Mouse (Mus musculus) ovary, postnatal 36 days (tissue): ENCODE measurements around the gene St6galnac3.

Experiments used
- DNase-seq: peaks from one replicate; pipeline ENCODE4 v3.0.0; 2022; ENCODE audit warnings: low spot score, mixed read lengths

The St6galnac3 gene

GRCm38 (mm10) chr3:153689793-153690291, 35.1 kb downstream of the St6galnac3 start:
- no peak for DNase-seq

- no peak for DNase-seq
Observed at GRCm38 (mm10) chr3:153687896-153688295, 37.1 kb downstream of the St6galnac3 start.

DNA sequence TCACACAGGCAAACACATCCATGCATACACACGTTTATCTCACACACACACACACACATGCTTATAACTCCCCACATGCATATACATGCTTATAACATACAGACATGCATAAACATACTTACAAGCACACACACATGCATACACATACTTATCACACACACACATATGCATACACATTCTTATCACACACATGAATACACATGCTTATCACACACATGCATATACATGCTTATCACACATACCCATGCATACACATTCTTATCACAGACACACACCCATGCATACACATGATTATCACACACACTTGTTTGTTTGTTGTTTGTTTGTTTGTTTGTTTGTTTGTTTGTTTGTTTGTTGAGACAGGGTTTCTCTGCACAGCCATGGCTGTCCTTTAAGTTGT, 40.1 kb downstream of the St6galnac3 start:
- DNase-seq: no peak

GRCm38 (mm10) chr3:153682303-153682702, 42.7 kb downstream of the St6galnac3 start:
- DNase-seq: no peak

DNA sequence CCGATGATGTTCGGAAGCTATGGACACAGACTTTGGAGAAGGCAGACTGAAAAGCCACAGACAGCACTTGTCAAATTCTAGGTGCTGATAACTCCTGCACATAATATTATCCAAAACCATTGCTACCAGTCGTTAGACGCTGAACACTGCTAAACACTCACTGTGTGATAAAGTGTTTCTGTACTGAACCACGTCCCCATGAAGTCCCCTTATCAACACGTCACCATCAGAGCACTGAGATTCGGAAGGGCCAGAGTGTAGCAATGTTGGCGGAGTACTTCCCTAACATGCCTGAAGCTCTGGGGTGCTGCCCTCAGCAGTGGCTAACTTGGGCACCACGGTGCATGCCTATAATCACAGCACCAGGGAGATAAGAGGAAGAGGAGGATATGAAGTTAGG, 43.3 kb downstream of the St6galnac3 start:
- no peak for DNase-seq

- DNase-seq: no peak
Observed at GRCm38 (mm10) chr3:153675832-153676231, 49.1 kb downstream of the St6galnac3 start.

DNA sequence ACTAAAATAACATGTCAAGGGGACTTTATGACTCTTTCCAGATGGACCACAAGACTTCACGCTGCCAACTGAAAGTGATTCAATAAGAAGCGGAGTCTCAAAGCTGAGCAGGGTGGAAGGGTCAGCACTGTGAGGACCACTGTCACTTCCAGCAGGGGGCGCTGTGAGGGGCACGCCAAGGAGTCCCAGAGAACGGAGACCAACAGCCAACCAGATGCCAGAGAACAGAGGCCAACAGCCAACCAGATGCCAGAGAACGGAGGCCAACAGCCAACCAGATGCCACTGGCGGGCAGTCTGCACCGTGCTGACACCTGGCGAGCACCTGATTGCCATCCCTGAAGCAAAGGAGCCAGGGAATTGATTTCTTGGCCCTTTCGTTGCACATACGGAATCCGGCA, 49.9 kb downstream of the St6galnac3 start:
- DNase-seq: peak; percentile 25

DNA sequence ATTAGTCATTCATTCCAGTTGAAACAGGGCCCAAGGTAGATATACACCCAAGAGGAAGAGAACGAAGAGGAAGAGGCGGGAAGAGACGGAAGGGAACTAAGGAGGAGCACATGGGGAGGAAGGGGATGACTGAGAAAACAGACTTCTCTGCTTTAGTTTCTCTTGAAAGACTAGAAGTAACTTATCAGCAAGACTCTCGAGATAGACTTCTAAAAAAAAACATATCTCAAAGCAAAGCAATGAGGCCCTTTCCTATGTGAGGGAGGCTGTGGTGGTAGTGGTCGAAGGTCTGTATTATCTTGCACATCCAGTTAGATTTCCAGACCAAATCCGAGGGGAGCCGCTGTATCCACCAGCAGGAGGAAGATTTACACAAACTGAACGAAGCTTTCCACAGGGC, 50.6 kb downstream of the St6galnac3 start:
- no peak for DNase-seq

GRCm38 (mm10) chr3:153673451-153673850, 51.5 kb downstream of the St6galnac3 start:
- no peak for DNase-seq

DNA sequence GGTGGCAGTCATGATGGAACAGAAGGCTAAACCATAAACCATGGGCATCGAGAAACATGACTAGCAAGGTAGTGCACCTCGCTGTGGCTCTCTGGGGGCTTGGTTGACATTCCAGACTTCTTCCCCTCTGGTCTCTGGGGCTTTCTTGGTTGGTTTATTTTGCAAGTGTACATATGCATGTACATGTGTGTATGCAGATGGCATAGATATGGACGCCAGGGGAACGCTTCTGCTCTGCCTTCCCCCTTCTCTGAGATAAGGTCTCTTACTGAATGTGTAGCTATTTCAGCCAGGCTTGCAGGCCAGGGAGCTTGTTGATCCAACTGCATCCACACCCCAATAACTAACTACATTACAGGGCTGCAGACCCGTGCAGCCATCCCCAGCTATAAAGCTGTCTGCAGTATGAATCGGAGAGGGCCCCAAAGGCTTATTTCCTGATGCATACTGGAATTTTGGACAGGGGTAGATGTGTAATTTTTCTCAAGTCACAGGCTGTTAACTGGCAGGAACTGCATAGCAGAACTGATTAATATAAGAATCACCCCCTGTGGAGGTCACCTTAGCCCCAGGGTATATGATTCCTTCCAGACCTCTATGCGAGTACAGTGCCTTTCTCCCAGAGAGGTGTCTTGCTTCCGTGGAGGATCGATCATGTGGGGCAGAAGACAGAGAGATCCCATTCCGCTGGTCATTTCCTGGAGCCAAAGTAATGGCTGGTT, 53.9 kb downstream of the St6galnac3 start:
- no peak for DNase-seq

DNA sequence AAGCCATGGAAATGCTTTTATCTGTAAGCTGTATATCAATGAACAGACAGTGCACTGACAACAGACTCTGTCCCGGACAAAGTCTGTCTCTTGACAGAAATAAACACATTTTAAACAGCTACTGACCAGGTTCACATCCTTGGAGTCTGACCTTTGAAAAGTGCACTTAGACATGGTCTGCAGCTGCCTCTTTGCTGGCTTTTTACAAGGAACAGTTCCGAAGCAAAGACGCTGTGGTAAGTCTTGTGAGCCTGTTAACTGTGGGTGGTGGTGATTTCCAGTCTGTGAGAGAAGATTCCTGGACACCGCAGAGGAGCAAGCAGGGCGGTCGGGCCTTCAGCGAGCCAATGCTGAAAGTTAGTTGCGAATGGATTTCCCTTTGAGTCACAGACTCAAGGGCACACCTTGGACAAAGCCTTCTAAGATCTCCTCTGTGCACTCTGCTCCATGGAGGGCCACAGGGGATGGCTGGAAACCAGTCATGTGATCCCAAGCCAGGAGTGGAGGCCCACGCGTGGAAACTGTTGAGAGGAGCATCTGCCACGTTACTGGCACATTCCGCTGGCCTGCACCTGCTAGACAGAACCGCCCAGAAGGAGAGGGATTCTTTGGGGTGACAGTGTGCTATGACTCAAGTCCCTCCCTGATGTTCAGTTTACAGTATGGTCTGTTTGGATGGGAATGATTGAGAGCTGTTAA, 55.1 kb downstream of the St6galnac3 start:
- no peak for DNase-seq

DNA sequence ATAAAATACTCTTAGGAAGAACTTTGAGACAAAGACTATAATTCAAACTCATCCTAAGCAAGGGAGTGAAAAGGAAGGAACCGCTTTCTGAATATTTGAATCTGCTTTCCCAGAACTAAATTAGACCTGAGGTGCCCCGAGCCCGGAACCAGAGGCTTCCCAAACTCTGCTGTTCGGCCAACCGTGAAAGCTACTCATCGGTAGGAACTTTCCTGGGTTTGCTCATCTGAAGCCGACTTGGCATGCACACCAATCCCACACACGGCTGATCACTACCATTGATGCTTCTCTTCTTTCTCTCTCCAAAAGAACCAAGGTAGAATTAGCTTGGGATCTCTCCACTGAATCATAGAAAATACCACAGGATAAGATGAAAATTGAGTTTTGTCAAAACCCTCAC, 55.6 kb downstream of the St6galnac3 start:
- no peak for DNase-seq

- no peak for DNase-seq
Observed at GRCm38 (mm10) chr3:153668447-153669290, 56.3 kb downstream of the St6galnac3 start.

- DNase-seq: no peak
Observed at GRCm38 (mm10) chr3:153664696-153665095, 60.3 kb downstream of the St6galnac3 start.

GRCm38 (mm10) chr3:153663841-153664427, 61.0 kb downstream of the St6galnac3 start:
- DNase-seq: peak; percentile 16

DNA sequence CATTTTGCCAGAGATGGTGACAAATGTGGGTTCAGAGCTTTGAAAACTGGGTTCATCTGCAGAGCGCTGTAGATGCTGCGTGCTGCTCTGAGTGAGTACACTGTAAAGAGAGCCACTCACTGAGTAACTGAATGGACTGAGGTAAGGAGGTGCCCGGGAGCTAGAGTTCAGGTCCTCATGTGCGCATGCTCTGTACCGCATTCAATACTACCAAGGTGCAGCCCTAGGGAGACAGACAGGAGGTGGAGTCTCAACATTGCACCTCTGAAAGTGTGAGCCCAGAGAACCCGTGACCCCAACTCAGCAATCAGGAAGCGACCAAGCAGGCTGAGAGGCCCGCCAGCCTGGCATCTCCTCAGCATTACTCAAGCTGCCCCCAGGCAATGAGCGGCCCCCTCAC, 62.2 kb downstream of the St6galnac3 start:
- no peak for DNase-seq

GRCm38 (mm10) chr3:153661927-153662326, 63.0 kb downstream of the St6galnac3 start:
- DNase-seq: peak; percentile 42

GRCm38 (mm10) chr3:153659575-153660168, 65.3 kb downstream of the St6galnac3 start:
- DNase-seq: no peak

DNA sequence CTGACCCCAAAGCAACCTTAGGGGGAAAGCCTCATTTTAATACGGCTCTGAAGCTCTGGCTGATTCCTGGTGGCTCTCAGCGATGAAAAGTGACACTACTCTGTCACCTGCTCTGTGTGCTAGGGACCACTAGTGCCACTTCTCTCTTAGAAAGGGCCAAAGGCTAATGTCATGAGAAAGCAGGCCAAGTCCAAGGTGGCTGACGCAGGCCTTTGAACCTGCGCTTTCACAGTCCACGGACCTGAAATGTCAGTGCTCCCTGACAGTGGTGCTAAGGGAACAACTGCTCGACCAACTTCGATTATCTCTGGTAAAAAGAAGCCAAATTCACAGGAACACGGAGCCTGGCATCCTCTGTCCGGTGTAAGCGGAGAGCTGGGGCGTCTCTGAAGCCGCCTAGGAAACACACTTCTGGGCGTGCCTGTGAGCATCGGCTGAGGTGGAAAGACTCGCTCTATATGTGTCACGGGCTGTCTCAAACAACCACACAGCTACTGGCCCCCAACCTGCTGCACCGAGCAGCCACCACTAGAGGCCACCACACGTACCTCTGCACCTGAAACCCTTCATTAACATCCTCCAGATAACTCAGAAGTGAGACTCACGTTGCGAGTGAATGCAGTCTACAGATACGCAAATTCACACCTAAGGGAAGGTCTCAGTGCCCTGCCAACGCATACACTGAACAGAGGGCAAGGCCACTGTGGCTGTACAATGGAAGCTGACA, 66.8 kb downstream of the St6galnac3 start:
- DNase-seq: peak; percentile 31

DNA sequence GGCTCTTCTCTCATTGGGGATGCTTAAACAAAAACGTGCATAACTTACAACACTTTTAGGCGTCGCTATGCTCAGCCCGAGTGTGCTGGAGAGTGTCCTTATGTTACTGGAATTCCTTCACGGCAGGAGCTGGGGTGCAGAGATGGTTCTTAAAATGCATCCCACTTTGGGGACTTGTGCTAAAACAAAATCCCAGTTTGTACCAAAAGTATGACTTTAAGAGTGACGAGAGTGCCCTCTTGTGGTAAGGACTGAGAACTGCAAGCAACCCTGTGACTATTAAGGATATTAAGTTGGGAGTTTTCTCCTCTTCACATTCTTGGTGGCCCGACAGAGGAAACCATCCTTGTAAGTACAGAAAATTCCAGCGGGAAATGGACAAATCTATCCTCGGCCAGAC, 69.9 kb downstream of the St6galnac3 start:
- DNase-seq: peak; percentile 15

DNA sequence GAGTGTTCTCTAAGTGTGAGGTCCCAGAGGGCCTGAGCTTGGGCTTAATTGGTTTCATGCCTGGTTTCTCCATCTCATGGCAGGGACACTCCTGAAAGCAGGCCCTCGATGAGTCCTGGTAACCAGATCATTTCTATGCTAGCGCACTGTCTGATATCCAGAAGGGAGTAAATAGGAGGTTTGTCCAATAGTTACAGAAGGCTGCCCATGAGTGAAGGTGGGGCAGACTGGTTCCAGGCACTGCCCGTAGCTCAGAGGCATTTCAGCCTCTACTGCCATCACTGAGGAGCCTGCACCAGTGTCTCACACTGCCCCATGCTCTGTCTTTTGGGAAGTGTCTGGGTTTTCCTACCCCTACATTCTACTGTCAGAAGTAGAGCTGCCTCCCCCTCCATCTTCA, 72.1 kb downstream of the St6galnac3 start:
- no peak for DNase-seq
